ENCODE assay signal across 9 mouse cellular contexts in genomic region chr2:101978534-101979525, GRCm38 (mm10).
A peak's percentile ranks its signal among the peaks of the same experiment; 100 is the strongest.
DNase-seq lines count a peak whose midpoint lies in the region; ATAC-seq lines count a peak whose summit lies in the region.
"Had no signal": no experiment of that assay in that cellular context is flagged by ENCODE, and none has a peak within 500 bp of the region (broad histone marks: within the 10 kb centered on the region; RNA-seq: fewer than 3 reads in every experiment).

No protein-coding gene starts in this region.

- H3K4me2 ChIP-seq in neural tube, embryonic 14.5 days (ENCODE audit: low read depth, low read length), result no peak overlapping the region
- H3K4me2 ChIP-seq: liver, embryonic 13.5 days had no signal

- ATAC-seq in neural tube, embryonic 14.5 days (ENCODE audit: low read depth), result peak; percentile 67

- DNase-seq in adrenal gland, postnatal 10 days, result peak; percentile 58
- DNase-seq in adrenal gland, postnatal 4 days (ENCODE audit: low spot score in 2 of 2), result no peak
- DNase-seq in ovary, postnatal 36 days (ENCODE audit: low spot score), result peak; percentile 20
- no peak for DNase-seq in ovary, adult 18-20 months (ENCODE audit: low spot score)
- DNase-seq in gastrocnemius, postnatal 14 days, result peak; percentile 38
- peak; percentile 49 to 63 for DNase-seq in kidney, postnatal 25 days
- DNase-seq in spleen, adult 12 weeks (ENCODE audit: low spot score), result no peak
- DNase-seq: liver, embryonic 13.5 days had no signal

- intact Hi-C loops in gastrocnemius, postnatal 14 days (cut with DNase I; ENCODE audit: low total_unique reads), result no loop called here

- H3K4me1 ChIP-seq in neural tube, embryonic 14.5 days (ENCODE audit: control insufficient read depth, insufficient read depth, low read length), result peaks cover 27% of the 10 kb centered on the region

- H3K36me3 ChIP-seq in neural tube, embryonic 14.5 days (ENCODE audit: control insufficient read depth, insufficient read depth, low read length), result no peaks in the 10 kb centered on the region
- H3K36me3 ChIP-seq: liver, embryonic 13.5 days had no signal

- peak overlapping the region; percentile 84 for H3K27ac ChIP-seq in neural tube, embryonic 14.5 days (ENCODE audit: low read depth, low read length)
- H3K27ac ChIP-seq: liver, embryonic 13.5 days had no signal

- 6% methylated on average over 21 of the region's 21 CpGs for WGBS in neural tube, embryonic 14.5 days

- H3K27me3 ChIP-seq in neural tube, embryonic 14.5 days (ENCODE audit: control insufficient read depth, insufficient read depth, low read length), result no peaks in the 10 kb centered on the region
- H3K27me3 ChIP-seq: liver, embryonic 13.5 days had no signal

- no peaks in the 10 kb centered on the region for H3K9me3 ChIP-seq in neural tube, embryonic 14.5 days (ENCODE audit: control insufficient read depth, low read length)
- H3K9me3 ChIP-seq: liver, embryonic 13.5 days had no signal

- no peak overlapping the region; the same call in 1 of the 2 replicates for H3K9ac ChIP-seq in neural tube, embryonic 14.5 days (replicated peaks; ENCODE audit: low read depth, low read length)
- H3K9ac ChIP-seq: liver, embryonic 13.5 days had no signal

- H3K4me3 ChIP-seq in neural tube, embryonic 14.5 days (ENCODE audit: low read depth, low read length), result no peak overlapping the region
- H3K4me3 ChIP-seq: liver, embryonic 13.5 days had no signal

Comparison
In these comparisons a context has a peak if more than half of its experiments do, and no peak if none do; other contexts are left out.
1. DNase-seq: peak in adrenal gland, postnatal 10 days (single experiment), ovary, postnatal 36 days (single experiment), gastrocnemius, postnatal 14 days (single experiment) and kidney, postnatal 25 days (2 of 2); none in adrenal gland, postnatal 4 days (0 of 2), ovary, adult 18-20 months (single experiment) and spleen, adult 12 weeks (single experiment).